Mouse (Mus musculus): Measurements from ENCODE around the gene Clec2l.

DNA sequence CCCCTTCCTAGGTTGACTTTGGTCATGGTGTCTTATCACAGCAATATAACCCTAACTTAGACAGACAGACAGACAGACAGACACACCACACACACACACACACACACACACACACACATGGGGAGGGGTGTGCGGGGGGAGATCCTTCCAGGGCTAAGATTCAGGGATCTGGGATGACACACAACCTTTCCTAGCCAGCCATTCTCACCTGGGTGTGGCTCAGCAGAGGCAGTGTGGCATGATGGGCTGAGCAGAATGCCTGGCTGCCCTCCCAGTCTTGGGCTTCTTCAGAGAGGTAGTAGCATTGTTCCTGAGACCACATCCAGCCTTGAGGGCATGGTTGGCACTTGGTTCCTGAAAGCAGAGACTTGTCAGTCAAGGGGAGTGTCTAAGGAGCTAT is 33.3 kb upstream of the Clec2l start:
- TF ChIP-seq CTCF (IDR thresholded peaks at IDR 0.05) (no peak), POLR2A (IDR thresholded peaks at IDR 0.05; ENCODE audit: insufficient read depth, low read depth, low read length) (no peak)
